Comparison of ENCODE assay signal across 9 mouse cellular contexts in the genomic region with DNA sequence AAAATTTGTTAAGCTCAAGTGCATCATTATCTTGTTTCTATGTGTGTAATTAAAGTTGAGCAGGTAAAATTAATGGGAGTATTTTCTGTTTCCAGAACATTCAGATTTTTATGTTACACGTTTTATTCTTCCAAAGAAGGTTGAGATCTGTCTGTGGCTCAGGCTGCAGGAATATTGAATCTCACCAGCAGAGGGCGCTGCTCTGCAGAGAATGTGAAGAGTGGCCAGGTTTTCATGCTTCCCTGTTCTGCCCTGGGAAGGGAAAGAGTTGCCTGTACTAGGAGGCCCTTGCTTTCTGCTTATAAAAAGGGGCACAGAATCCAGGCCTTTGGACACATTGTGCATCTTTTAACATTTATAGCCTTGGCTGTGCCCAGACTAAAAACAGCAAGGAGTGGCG.
DNase-seq lines count a peak whose midpoint lies in the region; ATAC-seq and TF ChIP-seq lines count a peak whose summit lies in the region.
"Had no signal": no experiment of that assay in that cellular context is flagged by ENCODE, and none has a peak within 500 bp of the region (broad histone marks: within the 10 kb centered on the region; RNA-seq: fewer than 3 reads in every experiment).

No protein-coding gene starts in this region.

- H3K4me1 ChIP-seq in ES-E14 (ENCODE audit: control insufficient read depth in 2 of 2, insufficient read depth in 2 of 2, low read length in 2 of 2, poor library complexity in 1 of 2) = no peaks in the 10 kb centered on the region
- no peaks in the 10 kb centered on the region for H3K4me1 ChIP-seq in lung, embryonic 16.5 days (replicated peaks; ENCODE audit: control insufficient read depth, insufficient read depth, low read length)

- peak; percentile 75 for DNase-seq in ES-E14 (ENCODE audit: low read depth, low spot score)
- peak; percentile 89 for DNase-seq in adrenal gland, postnatal 25 days
- DNase-seq in embryo, embryonic 9.5 days (ENCODE audit: extremely low spot score) = peak; percentile 82
- DNase-seq in heart, adult 9 months (ENCODE audit: low spot score in 2 of 2) = peak; percentile 39 to 70
- peak; percentile 60 to 91 for DNase-seq in layer of hippocampus, adult 18-20 months (ENCODE audit: low spot score in 2 of 2)
- peak; percentile 76 for DNase-seq in right cerebral cortex, postnatal 25 days
- peak; percentile 82 to 87 for DNase-seq in urinary bladder, postnatal 36 days (ENCODE audit: low spot score in 2 of 2)

- no peaks in the 10 kb centered on the region for H3K9me3 ChIP-seq in ES-E14 (ENCODE audit: control insufficient read depth, insufficient read depth, low read depth, low read length)
- no peaks in the 10 kb centered on the region for H3K9me3 ChIP-seq in lung, embryonic 16.5 days (ENCODE audit: control insufficient read depth, low read length)
- H3K9me3 ChIP-seq: megakaryocyte, embryonic 14.5 days had no signal

- no peak overlapping the region for H3K9ac ChIP-seq in ES-E14 (ENCODE audit: insufficient read depth, low read depth, low read length, poor library complexity, severe bottlenecking)
- no peak overlapping the region for H3K9ac ChIP-seq in lung, embryonic 16.5 days (ENCODE audit: low read length)

- no peak overlapping the region for H3K27ac ChIP-seq in ES-E14 (ENCODE audit: insufficient read depth, low read depth, low read length, poor library complexity, severe bottlenecking)
- H3K27ac ChIP-seq in lung, embryonic 16.5 days (ENCODE audit: low read length) = no peak overlapping the region

- H3K36me3 ChIP-seq in ES-E14 (ENCODE audit: control insufficient read depth, insufficient read depth, low read length, poor library complexity, severe bottlenecking) = no peaks in the 10 kb centered on the region
- 0 out of 2 replicates have a peak, but pooled peaks cover 3% of the 10 kb centered on the region for H3K36me3 ChIP-seq in lung, embryonic 16.5 days (ENCODE audit: control insufficient read depth, insufficient read depth, low read length)

- in situ Hi-C loops in ES-E14 (cut with MboI; ENCODE audit: low sequenced_read_pairs in 2 of 2, unreplicated experiment in 2 of 2) = loop anchor here in 1 of 2 experiments (5.0 kb wide), 1 partner anchor 150 kb away; no protein-coding TSS in a partner anchor

- no peak overlapping the region for H3K4me2 ChIP-seq in lung, embryonic 16.5 days (ENCODE audit: low read depth, low read length)

- no peaks in the 10 kb centered on the region for H3K27me3 ChIP-seq in lung, embryonic 16.5 days (ENCODE audit: control insufficient read depth, insufficient read depth, low read depth, low read length)
- H3K27me3 ChIP-seq: megakaryocyte, embryonic 14.5 days had no signal

- ATAC-seq in lung, embryonic 16.5 days (ENCODE audit: low read depth) = peak; percentile 45; the same call in 1 of the 2 replicates

- WGBS in lung, embryonic 16.5 days = 34% methylated on average over 3 of the region's 3 CpGs

- H3K4me3 ChIP-seq in ES-E14 (ENCODE audit: insufficient read depth in 1 of 2, low read depth in 1 of 2, low read length in 2 of 2, poor library complexity in 1 of 2, severe bottlenecking in 1 of 2) = no peak overlapping the region
- H3K4me3 ChIP-seq in lung, embryonic 16.5 days (ENCODE audit: low read length) = no peak overlapping the region
- H3K4me3 ChIP-seq: megakaryocyte, embryonic 14.5 days had no signal

TF ChIP-seq in ES-E14, 5 proteins besides CTCF, POLR2A, EP300 and RAD21:
- no peak for TF ChIP-seq HCFC1 (IDR thresholded peaks at IDR 0.05; ENCODE audit: borderline replicate concordance, insufficient read depth, low read length)
- peak; percentile 97 for TF ChIP-seq ZC3H11A (IDR thresholded peaks at IDR 0.05; ENCODE audit: borderline replicate concordance, low read depth, low read length)
